Mouse (Mus musculus) G1E (cell line): ENCODE results near the gene Milr1.

Experiments used
- CTCF ChIP-seq: IDR thresholded peaks from 2 replicates; pipeline ENCODE4 v1.5.1; 2012; ENCODE audit warnings: low read depth, low read length, inconsistent platforms, mixed read lengths
- GATA1 ChIP-seq: IDR thresholded peaks from 2 replicates; pipeline ENCODE4 v1.6.1; 2012; ENCODE audit warnings: borderline replicate concordance, low read length, inconsistent platforms, mixed read lengths
- GATA2 ChIP-seq: IDR thresholded peaks from 2 replicates; pipeline ENCODE4 v1.6.1; 2012; ENCODE audit warnings: low read depth, low read length, inconsistent platforms, borderline replicate concordance
- POLR2AphosphoS5 ChIP-seq: IDR thresholded peaks from 2 replicates; pipeline ENCODE4 v1.6.1; 2012; ENCODE audit warnings: low read depth, low read length, inconsistent platforms; ENCODE audit not compliant: insufficient replicate concordance
- TAL1 ChIP-seq: conservative IDR thresholded peaks from 2 replicates; pipeline ENCODE4 v1.6.1; 2012; ENCODE audit warnings: low read depth, low read length, inconsistent platforms, mixed read lengths

DNA sequence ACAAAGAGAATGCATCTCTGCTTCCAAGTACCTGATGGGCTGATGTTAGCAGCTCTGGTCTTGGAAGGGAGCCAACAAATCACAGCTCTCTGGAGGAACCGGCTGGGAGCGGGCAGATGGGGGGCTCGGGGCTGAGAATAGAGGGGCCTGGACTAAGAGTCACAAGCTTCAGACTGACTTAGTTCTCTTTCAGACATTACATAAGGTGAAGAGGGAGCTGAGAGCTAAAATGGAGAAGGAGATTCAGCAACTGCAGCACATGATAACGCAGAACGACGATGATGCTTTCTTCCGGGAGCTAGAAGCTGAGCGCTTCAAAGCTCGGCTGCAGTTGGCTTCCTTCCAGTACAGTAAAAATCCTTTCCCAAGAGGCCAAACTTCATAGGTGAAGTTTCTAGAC lies 67.3 kb downstream of the Milr1 start:
- TF ChIP-seq CTCF (no peak), TAL1 (no peak), POLR2AphosphoS5 (no peak), GATA1 (no peak), GATA2 (no peak)
